Mouse (Mus musculus) gastrocnemius, postnatal 36 days (tissue): ENCODE measurements around the gene Emp1. TPM values are rescaled to one million over a fixed set of nuclear protein-coding genes. Genes with fewer than 3 reads are reported as not detected.

Experiments used
- DNase-seq, 2 experiments: peaks; one replicate each; pipeline ENCODE4 v3.0.0; 2022
- intact Hi-C: fragments of 180-260 bp; cut with DNase I; formaldehyde crosslinking; loops from one replicate; pipeline ENCODE4 v1.15.1; 2025
- total RNA-seq, 2 experiments: library from RNA; stranded (reverse); gene quantifications; 2 replicates each; pipeline ENCODE4 v1.2.3; 2021

The Emp1 gene
- total RNA-seq, 2 experiments from 2014 or later: 25.5 to 34.9 TPM

DNA sequence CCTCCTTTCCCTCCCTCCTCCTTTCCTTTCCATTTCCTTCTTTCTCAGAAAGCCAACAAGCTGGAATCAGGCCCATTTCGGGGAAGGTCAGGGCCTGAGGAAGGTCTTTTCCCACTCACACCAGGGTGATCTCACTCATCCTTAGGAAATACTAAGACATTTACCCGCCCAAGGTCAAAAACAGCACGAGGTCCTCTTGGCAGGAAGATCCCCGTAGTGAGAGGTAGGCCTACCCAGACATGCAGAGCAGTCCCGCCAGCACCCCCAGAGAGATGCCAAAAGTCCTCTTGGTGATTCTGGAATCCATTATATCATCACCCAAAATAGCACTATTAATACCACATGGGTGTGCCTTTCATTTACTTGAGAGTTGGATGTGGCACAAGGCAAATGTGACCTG, 36.5 kb downstream of the Emp1 start:
- DNase-seq: peak; percentile 46 to 50
- intact Hi-C loops: loop anchor here (5.0 kb wide), 1 partner anchor 252 kb away; no protein-coding TSS in a partner anchor

DNA sequence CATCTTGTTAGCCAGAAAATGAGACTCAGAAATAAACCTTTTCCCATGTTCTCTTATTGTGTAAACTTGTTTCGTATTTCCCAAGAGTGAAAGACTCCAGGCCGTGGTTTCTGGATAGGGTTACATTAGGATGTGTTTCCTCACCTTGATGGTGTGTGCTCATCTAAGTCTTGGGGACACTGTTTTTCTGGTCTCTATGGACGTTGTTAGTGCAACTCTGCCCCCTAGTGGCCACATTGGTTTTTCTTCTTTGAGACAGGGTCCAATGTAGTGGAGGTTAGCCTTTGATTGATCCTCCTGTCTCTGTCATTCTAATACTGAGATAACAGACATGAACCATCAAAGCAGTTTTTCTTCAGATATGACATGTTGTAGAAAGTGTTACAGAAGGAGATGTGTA, 38.0 kb downstream of the Emp1 start:
- intact Hi-C loops: loop anchor here (2.0 kb wide), 1 partner anchor 150 kb away; no protein-coding TSS in a partner anchor
- DNase-seq: peak in 1 of 2 experiments; percentile 58

DNA sequence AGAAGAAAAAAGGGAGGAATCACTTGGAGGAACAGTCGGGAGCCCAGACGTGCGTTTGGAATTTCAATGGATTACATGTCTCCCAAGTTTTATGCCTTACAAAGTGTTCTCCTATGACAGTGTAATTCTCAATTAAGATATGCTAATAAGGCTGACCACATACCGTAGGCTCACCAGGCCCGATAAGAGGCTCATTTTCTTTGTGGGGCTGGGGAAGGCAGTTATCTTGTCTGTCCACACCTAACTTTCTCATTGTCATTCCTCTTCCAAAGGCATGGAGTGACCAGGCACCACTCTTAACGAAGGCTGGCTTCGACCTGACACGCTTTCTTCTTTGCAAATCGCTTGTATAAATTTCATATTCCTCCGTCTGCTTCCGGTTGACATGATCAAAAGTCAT, 42.7 kb downstream of the Emp1 start:
- intact Hi-C loops: no loop called here
- DNase-seq: no peak

DNA sequence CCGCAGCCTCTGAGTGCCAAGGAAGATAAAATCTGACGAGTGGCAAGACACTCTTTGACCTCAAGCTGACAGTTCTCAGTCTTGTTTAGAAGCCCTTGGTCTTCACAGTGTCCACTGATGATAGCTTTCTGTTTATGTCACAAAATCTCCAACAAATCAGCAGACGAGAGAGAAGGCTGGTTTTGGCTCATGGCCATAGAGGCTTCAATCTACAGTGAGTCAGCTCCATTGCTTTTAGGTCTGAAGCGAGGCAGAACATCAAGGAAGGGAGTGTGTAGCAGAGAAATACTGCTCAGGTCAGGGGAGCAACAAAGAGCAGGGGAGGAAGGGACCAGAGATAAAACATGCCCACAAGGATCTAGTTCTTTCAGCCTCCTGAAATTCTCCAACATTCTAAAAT, 45.0 kb downstream of the Emp1 start:
- intact Hi-C loops: no loop called here
- DNase-seq: no peak

DNA sequence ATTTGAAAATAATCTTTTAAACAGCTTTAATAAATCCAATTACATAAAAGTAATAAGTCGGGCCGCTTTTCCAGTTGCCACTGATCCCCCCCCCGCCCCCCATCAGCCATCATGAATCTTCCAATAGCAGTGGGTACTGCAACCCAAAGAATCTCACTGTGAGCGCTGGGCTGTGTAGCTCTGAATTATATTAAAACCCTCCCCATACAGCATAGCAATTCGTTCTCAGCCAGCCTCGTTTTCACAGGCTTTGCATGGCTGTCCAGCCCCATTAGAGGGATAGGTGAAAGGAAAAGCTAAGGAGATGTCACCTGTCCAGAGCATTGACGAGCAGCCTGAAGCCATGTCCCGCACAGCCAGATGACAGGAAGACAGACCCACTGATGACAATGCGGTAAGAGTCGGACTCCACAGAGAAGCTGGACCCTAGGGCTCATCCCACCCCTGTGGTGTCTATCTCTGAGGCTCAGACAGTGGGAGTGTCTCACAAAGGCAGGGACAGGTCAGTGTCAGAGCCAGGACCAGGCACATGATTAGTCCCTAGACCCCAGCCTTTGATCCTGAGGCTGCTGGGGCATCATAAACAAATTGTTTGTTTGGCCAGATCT, 49.5 kb downstream of the Emp1 start:
- intact Hi-C loops: no loop called here
- DNase-seq: no peak

DNA sequence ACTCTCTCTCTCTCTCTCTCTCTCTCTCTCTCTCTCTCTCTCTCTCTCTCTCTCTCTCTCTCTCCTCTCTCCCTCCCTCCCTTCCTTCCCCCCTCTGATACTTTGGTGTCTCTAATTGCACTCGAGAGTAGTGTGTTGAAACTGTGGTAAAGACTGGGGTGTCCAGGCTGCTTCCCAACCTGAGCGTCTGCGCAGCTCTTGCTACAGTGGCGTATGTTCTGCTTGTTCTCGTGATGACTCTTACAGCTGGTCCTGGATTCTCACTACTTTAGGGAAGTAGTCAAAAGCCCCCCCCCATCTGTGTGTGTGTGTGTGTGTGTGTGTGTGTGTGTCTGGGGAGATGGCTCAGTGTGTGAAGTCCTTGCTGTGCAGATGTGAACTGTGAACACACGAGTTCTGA, 50.3 kb downstream of the Emp1 start:
- DNase-seq: no peak
- intact Hi-C loops: no loop called here

DNA sequence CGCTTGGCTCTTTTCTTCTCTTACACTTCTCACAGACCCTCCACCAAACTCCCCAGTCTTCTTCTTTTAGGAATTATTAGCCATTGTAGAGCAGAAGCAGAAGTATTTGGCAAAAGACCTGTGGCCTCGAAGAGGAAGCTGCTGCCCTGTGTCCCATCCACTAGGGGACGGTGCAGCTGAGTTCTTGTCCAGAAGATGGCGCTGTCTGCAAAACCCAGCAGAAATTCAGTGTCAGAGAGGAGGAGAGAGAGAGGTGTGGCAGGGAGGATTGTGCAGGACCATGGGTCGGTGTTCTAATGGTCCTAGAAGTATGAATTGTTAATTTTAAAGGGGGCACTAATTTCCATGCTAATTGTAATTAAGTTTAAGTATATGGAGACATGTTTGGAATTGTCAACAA, 55.1 kb downstream of the Emp1 start:
- no peak for DNase-seq

DNA sequence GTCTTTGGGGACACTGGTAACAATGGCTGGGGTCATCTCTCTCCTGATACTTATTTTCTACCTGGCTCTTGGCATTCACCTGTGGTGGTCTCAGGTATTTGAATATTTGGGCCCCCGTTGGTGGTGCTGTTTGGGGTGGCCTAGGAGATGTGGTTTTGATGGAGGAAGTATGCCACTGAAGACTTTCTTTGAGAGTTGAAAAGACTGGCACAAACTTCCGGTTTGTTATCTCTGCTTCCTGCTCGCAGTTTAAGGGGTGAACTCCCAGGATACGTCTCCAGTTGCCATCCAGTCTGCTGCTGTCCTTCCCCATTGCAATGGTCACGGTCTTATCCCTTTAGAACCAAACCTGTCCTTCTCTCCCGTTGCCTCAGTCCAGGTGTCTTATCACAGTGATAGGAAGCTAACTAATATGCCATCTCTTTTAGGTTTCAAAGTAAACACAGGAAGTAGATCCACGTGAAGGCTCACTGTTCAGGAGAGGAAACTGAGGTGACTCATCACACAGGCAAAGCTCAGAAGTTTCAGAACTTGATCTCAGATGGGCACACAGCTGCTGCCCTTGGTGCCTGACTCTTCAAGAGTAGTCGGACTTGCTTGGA, 56.0 kb downstream of the Emp1 start:
- intact Hi-C loops: no loop called here
- no peak for DNase-seq

More for the DNA sequence above, 55.1 kb downstream of the Emp1 start:
- intact Hi-C loops: no loop called here

DNA sequence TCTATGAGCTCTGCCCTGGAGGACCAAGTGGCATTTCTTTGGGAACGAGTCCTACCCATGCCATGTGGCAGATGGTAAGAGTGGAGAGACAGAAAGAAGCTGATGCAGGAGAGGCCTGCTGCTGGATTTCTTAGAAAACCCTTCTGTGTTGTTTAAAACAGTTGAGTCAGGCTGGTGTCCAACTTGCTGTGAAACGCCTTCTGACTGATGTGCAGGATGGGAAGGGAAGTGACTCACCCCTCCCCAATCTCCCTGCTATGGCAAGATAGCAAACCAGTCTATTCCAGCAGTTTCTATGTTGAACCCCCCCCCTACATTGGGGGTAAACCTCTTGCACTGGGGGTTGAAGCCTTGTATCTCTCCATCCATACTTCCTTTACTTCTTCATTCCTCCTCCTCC, 65.9 kb downstream of the Emp1 start:
- intact Hi-C loops: no loop called here
- no peak for DNase-seq

DNA sequence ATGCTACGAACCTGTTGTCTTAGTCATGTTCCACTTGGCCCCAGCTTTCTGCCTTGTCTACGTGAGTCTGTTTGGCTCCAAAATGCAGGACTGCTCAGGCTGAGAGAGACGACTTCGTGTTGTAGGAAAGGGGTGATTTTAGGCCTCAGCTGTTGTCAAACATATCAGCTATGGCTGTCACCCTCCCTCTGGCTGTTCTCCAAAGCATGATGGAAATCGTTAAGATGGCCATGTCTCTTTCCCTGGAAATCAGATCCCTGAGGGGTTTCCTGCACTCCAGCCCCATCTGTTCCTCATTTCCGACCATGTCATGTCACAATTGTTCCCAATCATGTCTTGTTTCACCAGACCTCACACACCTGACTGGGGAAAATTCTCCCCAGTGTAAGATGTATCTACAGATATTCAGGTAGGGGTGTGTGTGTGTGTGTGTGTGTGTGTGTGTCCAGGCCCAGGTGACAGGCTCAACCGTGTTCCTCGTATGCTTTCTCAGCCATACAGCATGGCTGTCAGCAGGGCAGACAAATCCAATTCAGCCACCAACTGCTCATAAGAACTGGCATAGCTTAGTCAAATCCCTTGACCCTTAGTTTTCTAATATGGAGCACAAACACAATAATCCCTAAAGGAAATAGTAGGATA, 67.0 kb downstream of the Emp1 start:
- DNase-seq: no peak
- intact Hi-C loops: no loop called here

DNA sequence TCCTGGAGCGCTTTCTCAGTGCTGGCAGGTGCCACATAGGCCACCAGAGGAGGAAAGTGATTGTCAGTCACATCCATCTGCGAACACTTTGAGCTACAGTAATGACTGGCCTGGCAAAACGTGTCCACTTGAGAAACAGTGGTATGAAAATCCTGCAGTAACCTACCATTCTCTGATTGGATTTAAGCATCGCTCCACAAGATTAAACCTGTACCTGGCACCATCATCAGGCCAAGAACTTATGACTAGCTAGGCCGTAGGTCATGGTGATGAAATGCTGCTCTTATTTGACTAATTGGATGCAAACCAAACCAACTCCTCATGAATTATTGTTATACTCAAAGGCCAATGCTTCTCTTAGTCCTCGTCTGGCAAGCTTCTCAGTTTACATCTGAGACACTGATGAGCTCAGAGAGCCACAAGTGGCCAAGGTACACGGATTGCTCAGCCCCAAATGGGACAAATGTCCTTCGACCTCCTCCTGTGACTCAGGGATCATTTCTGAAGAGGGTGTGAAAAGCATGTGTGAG, 68.2 kb downstream of the Emp1 start:
- DNase-seq: no peak
- intact Hi-C loops: no loop called here

Other genes starting within 250 kb of the Emp1 start
- gene Gprc5d, start 244.3 kb upstream of the Emp1 start, total RNA-seq: not detected
- gene Fam234b, start 164.6 kb upstream of the Emp1 start, total RNA-seq: 1 to 10 TPM; 2.4 to 4.3 TPM
- 1 to 10 TPM; 6.8 to 6.9 TPM for gene Hebp1, start 164.5 kb upstream of the Emp1 start, total RNA-seq
- gene Gsg1, start 108.2 kb upstream of the Emp1 start, total RNA-seq: not detected
- gene Pbp2, start 52.1 kb upstream of the Emp1 start, total RNA-seq: not detected